18 mouse cellular contexts compared by ENCODE assay signal in genomic region chr6:29766874-29767273, GRCm38 (mm10). TPM values are rescaled to one million over a fixed set of nuclear protein-coding genes. Genes with fewer than 3 reads are reported as not detected.
DNase-seq lines count a peak whose midpoint lies in the region; ATAC-seq and TF ChIP-seq lines count a peak whose summit lies in the region.
"Had no signal": no experiment of that assay in that cellular context is flagged by ENCODE, and none has a peak within 500 bp of the region (broad histone marks: within the 10 kb centered on the region; RNA-seq: fewer than 3 reads in every experiment).

No protein-coding gene starts in this region.

- H3K36me3 ChIP-seq in midbrain, postnatal 0 days (ENCODE audit: insufficient read depth, low read length), result no peaks in the 10 kb centered on the region
- H3K36me3 ChIP-seq in midbrain, embryonic 10.5 days, result peaks cover 3% of the 10 kb centered on the region; the same call in 1 of the 2 replicates
- H3K36me3 ChIP-seq: hindbrain, embryonic 15.5 days; liver, embryonic 15.5 days had no signal

- TF ChIP-seq CTCF in midbrain, postnatal 0 days (IDR thresholded peaks at IDR 0.05), result 0 out of 2 replicates have a peak, but pooled peaks have one; percentile 17
- peak; percentile 41 for TF ChIP-seq CTCF in Patski (IDR thresholded peaks at IDR 0.05)

- H3K9ac ChIP-seq in midbrain, postnatal 0 days (replicated peaks; ENCODE audit: low read length, poor library complexity, severe bottlenecking), result no peak overlapping the region
- H3K9ac ChIP-seq: liver, embryonic 15.5 days had no signal

- ATAC-seq in midbrain, postnatal 0 days (ENCODE audit: low FRiP score), result no peak
- no peak for ATAC-seq in Patski

- H3K27me3 ChIP-seq in midbrain, postnatal 0 days (ENCODE audit: insufficient read depth, low read length), result no peaks in the 10 kb centered on the region
- H3K27me3 ChIP-seq in midbrain, embryonic 10.5 days (ENCODE audit: low read depth, poor library complexity, severe bottlenecking), result no peaks in the 10 kb centered on the region; the same call in 1 of the 2 replicates
- no peaks in the 10 kb centered on the region for H3K27me3 ChIP-seq in Patski
- H3K27me3 ChIP-seq: hindbrain, embryonic 15.5 days; kidney, embryonic 15.5 days; liver, embryonic 15.5 days had no signal

- 86% methylated on average over 2 of the region's 2 CpGs for WGBS in midbrain, postnatal 0 days
- WGBS in midbrain, embryonic 10.5 days, result 91% methylated on average over 2 of the region's 2 CpGs

- H3K27ac ChIP-seq in midbrain, postnatal 0 days (ENCODE audit: low read depth, low read length), result no peak overlapping the region
- H3K27ac ChIP-seq in midbrain, embryonic 10.5 days (replicated peaks), result no peak overlapping the region
- H3K27ac ChIP-seq: liver, embryonic 15.5 days had no signal

- no peak overlapping the region for H3K4me3 ChIP-seq in midbrain, postnatal 0 days (ENCODE audit: low read depth, low read length)
- no peak overlapping the region for H3K4me3 ChIP-seq in midbrain, embryonic 10.5 days

- DNase-seq in heart, adult 11 months, result peak; percentile 86
- DNase-seq in heart, postnatal 10 days, result no peak
- no peak for DNase-seq in midbrain, postnatal 0 days (ENCODE audit: low spot score)
- DNase-seq in midbrain, embryonic 10.5 days (ENCODE audit: low spot score), result no peak
- no peak for DNase-seq in Patski (ENCODE audit: low read depth, low spot score)
- DNase-seq in embryo, embryonic 9.5 days (ENCODE audit: extremely low spot score), result no peak
- no peak for DNase-seq in right cerebral cortex, postnatal 25 days
- DNase-seq: adrenal gland, adult 8-10 months; cerebellum, adult 2 months; heart, postnatal 36 days; lung, postnatal 10 days; thymus, postnatal 36 days had no signal

- CTCF ChIA-PET in Patski (lab: Charles Lee), result interaction anchor here (1.0 to 1.8 kb wide), 3 partner anchors 8 to 32 kb away, joined by 3 to 4 read pairs (median 3); partner anchors contain the start of gene Smo

- in situ Hi-C loops in Patski (cut with MboI; ENCODE audit: low pct_unique_long_range_greater_than_20kb), result no loop called here

- no peaks in the 10 kb centered on the region for H3K9me3 ChIP-seq in midbrain, postnatal 0 days (ENCODE audit: low read length)
- no peaks in the 10 kb centered on the region for H3K9me3 ChIP-seq in midbrain, embryonic 10.5 days (replicated peaks)
- H3K9me3 ChIP-seq: forebrain, embryonic 12.5 days; hindbrain, embryonic 15.5 days; kidney, embryonic 15.5 days; liver, embryonic 15.5 days; megakaryocyte, embryonic 14.5 days had no signal

- intact Hi-C loops in heart, postnatal 10 days (cut with DNase I), result no loop called here

- POLR2A ChIA-PET in Patski (lab: Charles Lee), result interaction anchor here (0.6 to 0.7 kb wide), 2 partner anchors 8 to 52 kb away, joined by 3 to 4 read pairs; no protein-coding TSS in a partner anchor

- H3K4me2 ChIP-seq in midbrain, postnatal 0 days (ENCODE audit: low read depth, low read length, poor library complexity, severe bottlenecking), result no peak overlapping the region

- 0 out of 2 replicates have a peak, but pooled peaks cover 3% of the 10 kb centered on the region for H3K4me1 ChIP-seq in midbrain, postnatal 0 days (ENCODE audit: insufficient read depth, low read length)
- H3K4me1 ChIP-seq in midbrain, embryonic 10.5 days, result peaks cover 19% of the 10 kb centered on the region

RNA-seq across cellular contexts. Expression of gene Ahcyl2, which starts 0.9 kb away (rescaled TPM):
- total RNA-seq in heart, postnatal 10 days (2021), result 10 to 100 TPM; 14.9 to 18.0 TPM
- total RNA-seq in midbrain, postnatal 0 days (2014; rRNA removed), result 66.7 and 69.1 TPM in 2 replicates
- 12.8 and 16.0 TPM in 2 replicates for polyA plus RNA-seq in midbrain, postnatal 0 days (2015; fragmentation: Nextera tagmentation; extraction: Ambion mirVana)
- polyA plus RNA-seq in midbrain, embryonic 10.5 days (2016; fragmentation: Nextera tagmentation; extraction: Ambion mirVana), result 12.5 and 13.7 TPM in 2 replicates
- polyA plus RNA-seq in Patski (2021), result 30.8 TPM

RNA-seq across cellular contexts. Expression of gene Smo, which starts 31.6 kb away (rescaled TPM):
- total RNA-seq in heart, postnatal 10 days (2021), result 10 to 100 TPM; 24.2 to 27.3 TPM
- total RNA-seq in midbrain, postnatal 0 days (2014; rRNA removed), result 38.7 and 42.3 TPM in 2 replicates
- polyA plus RNA-seq in midbrain, postnatal 0 days (2015; fragmentation: Nextera tagmentation; extraction: Ambion mirVana), result 7.2 and 7.8 TPM in 2 replicates
- 49.6 and 51.7 TPM in 2 replicates for polyA plus RNA-seq in midbrain, embryonic 10.5 days (2016; fragmentation: Nextera tagmentation; extraction: Ambion mirVana)
- polyA plus RNA-seq in Patski (2021), result 117 TPM
- total RNA-seq: monocyte, adult 5-6 weeks had no signal
